Mouse (Mus musculus): ENCODE measurements at regions not wholly inside any gene's neighbourhood (a gene's known extent, or its start where the extent isn't known, plus 50 kb on each side); places are given as distances from the start of the nearest gene placed in this dataset.

DNA sequence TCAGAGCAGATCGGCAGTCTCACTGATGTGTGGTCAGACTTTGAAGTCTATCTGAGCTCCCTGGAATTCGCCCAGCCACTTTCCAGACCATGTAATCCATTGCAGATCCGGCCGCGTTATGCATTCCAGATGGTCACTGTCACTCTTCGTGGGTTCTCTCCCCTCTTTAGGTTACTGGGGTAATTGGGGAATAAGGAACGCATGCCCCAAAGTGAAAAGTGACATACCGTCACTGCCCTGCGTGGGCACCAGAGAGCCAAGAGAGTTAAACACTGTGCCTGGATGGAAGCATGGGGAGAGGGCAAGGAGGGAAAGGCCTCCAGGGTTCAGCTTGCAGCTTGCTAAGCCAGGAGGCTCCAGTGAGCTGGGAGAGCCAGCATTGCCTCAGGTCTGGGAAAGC, 108.0 kb downstream of the Gas1 start:
- TF ChIP-seq POLR2A (IDR thresholded peaks at IDR 0.05; ENCODE audit: extremely low read depth, insufficient read depth, low read length) (no peak), CTCF (IDR thresholded peaks at IDR 0.05; ENCODE audit: extremely low read depth, insufficient read depth, low read length) (no peak)

Data from cortical plate, adult 2 months (tissue).